Mouse (Mus musculus) CH12.LX (cell line): ENCODE data around the gene Zfp946. TPM values are rescaled to one million over a fixed set of nuclear protein-coding genes. Genes with fewer than 3 reads are reported as not detected.
A peak's percentile ranks its signal among the peaks of the same experiment; 100 is the strongest.

Source experiments
- DNase-seq: peaks from one replicate; pipeline ENCODE4 v3.0.0-alpha.2; 2013; ENCODE audit errors: extremely low read depth
- H3K27ac ChIP-seq: 2 replicates; pipeline ENCODE4 v1.5.1; 2012; ENCODE audit warnings: low read depth, mild to moderate bottlenecking, control low read depth, moderate library complexity; ENCODE audit not compliant: insufficient read depth
- H3K27me3 ChIP-seq: replicated peaks from 2 replicates; pipeline ENCODE3; 2012; ENCODE audit warnings: inconsistent platforms
- H3K36me3 ChIP-seq, 2 experiments: replicated peaks in 1 of 2; 2 replicates each; pipeline versions ENCODE3 to v1.6.1; 2012; ENCODE audit warnings: inconsistent platforms in 1 of 2, low read length in 1 of 2, mild to moderate bottlenecking in 1 of 2, mixed read lengths in 1 of 2, moderate library complexity in 1 of 2; ENCODE audit not compliant: control insufficient read depth in 1 of 2, insufficient read depth in 1 of 2
- H3K4me1 ChIP-seq, 2 experiments: 2 replicates each; pipeline ENCODE4 v1.6.1; 2012; ENCODE audit warnings: inconsistent platforms in 1 of 2, moderate library complexity in 1 of 2; ENCODE audit not compliant: insufficient read depth in 2 of 2, control insufficient read depth in 1 of 2
- H3K4me2 ChIP-seq: 2 replicates; pipeline ENCODE4 v1.6.1; 2012; ENCODE audit warnings: low read depth, mild to moderate bottlenecking, control low read depth; ENCODE audit not compliant: poor library complexity, insufficient read depth, severe bottlenecking
- H3K4me3 ChIP-seq, 3 experiments: fragments of 150-350 bp in 1 of 3; sonication (generic) in 1 of 3; replicated peaks in 1 of 3; 2 replicates each; pipeline versions ENCODE3 to v1.5.1; 2011 to 2012; ENCODE audit warnings: low read depth in 2 of 3, low read length in 2 of 3, mild to moderate bottlenecking in 2 of 3, moderate library complexity in 2 of 3, control low read depth in 1 of 3, improper control_type of control experiment in 1 of 3, inconsistent platforms in 1 of 3, mixed read lengths in 1 of 3; ENCODE audit not compliant: poor library complexity in 1 of 3
- H3K79me2 ChIP-seq: replicated peaks from 2 replicates; pipeline ENCODE4 v1.6.1; 2012; ENCODE audit warnings: mild to moderate bottlenecking, moderate library complexity; ENCODE audit not compliant: control insufficient read depth, poor library complexity, insufficient read depth, severe bottlenecking; ENCODE audit errors: extremely low read depth
- H3K9ac ChIP-seq: 2 replicates; pipeline ENCODE4 v1.6.1; 2012; ENCODE audit warnings: low read depth, mild to moderate bottlenecking, control low read depth, moderate library complexity; ENCODE audit not compliant: insufficient read depth
- H3K9me3 ChIP-seq: replicated peaks from 2 replicates; pipeline ENCODE3; 2012; ENCODE audit warnings: low read length, inconsistent platforms, mixed read lengths
- BHLHE40 ChIP-seq: IDR thresholded peaks from 2 replicates; pipeline ENCODE4 v1.6.1; 2011; ENCODE audit warnings: mild to moderate bottlenecking, low read depth, low read length, improper control_type of control experiment
- CHD1 ChIP-seq: IDR thresholded peaks from 2 replicates; pipeline ENCODE4 v1.6.1; 2012; ENCODE audit warnings: low read depth, low read length, improper control_type of control experiment, inconsistent platforms
- CHD2 ChIP-seq: IDR thresholded peaks from 2 replicates; pipeline ENCODE4 v1.6.1; 2011; ENCODE audit warnings: low read length, improper control_type of control experiment
- ELF1 ChIP-seq: IDR thresholded peaks from 2 replicates; pipeline ENCODE4 v1.6.1; 2014; ENCODE audit warnings: low read depth, mild to moderate bottlenecking, inconsistent platforms, low read length, improper control_type of control experiment
- EP300 ChIP-seq: IDR thresholded peaks from 2 replicates; pipeline ENCODE4 v1.6.1; 2011; ENCODE audit warnings: low read length, improper control_type of control experiment
- ETS1 ChIP-seq: conservative IDR thresholded peaks from 2 replicates; pipeline ENCODE4 v1.6.1; 2012; ENCODE audit warnings: low read depth, mild to moderate bottlenecking, inconsistent platforms, low read length, improper control_type of control experiment, moderate library complexity
- GABPA ChIP-seq: IDR thresholded peaks from 2 replicates; pipeline ENCODE4 v1.6.1; 2012; ENCODE audit warnings: low read depth, low read length, improper control_type of control experiment, inconsistent platforms; ENCODE audit not compliant: insufficient replicate concordance
- HCFC1 ChIP-seq: IDR thresholded peaks from 2 replicates; pipeline ENCODE4 v1.6.1; 2012; ENCODE audit warnings: low read depth, mild to moderate bottlenecking, inconsistent platforms, low read length, improper control_type of control experiment
- IRF4 ChIP-seq: IDR thresholded peaks from 2 replicates; pipeline ENCODE4 v1.6.1; 2014; ENCODE audit warnings: low read depth, mild to moderate bottlenecking, inconsistent platforms, low read length, improper control_type of control experiment
- JUND ChIP-seq: conservative IDR thresholded peaks from 2 replicates; pipeline ENCODE4 v1.6.1; 2011; ENCODE audit warnings: low read depth, low read length, improper control_type of control experiment
- KAT2A ChIP-seq: IDR thresholded peaks from 2 replicates; pipeline ENCODE4 v1.6.1; 2012; ENCODE audit warnings: low read length, improper control_type of control experiment, inconsistent platforms; ENCODE audit not compliant: insufficient replicate concordance
- MAFK ChIP-seq: IDR thresholded peaks from 2 replicates; pipeline ENCODE4 v1.6.1; 2011; ENCODE audit warnings: low read length, improper control_type of control experiment; ENCODE audit not compliant: insufficient replicate concordance
- MAX ChIP-seq: IDR thresholded peaks from 2 replicates; pipeline ENCODE4 v1.6.1; 2011; ENCODE audit warnings: low read length, improper control_type of control experiment
- MAZ ChIP-seq: IDR thresholded peaks from 2 replicates; pipeline ENCODE4 v1.6.1; 2012; ENCODE audit warnings: low read depth, mild to moderate bottlenecking, inconsistent platforms, low read length, improper control_type of control experiment, moderate library complexity
- MXI1 ChIP-seq: IDR thresholded peaks from 2 replicates; pipeline ENCODE4 v1.6.1; 2011; ENCODE audit warnings: mild to moderate bottlenecking, low read depth, low read length, improper control_type of control experiment
- POLR2A ChIP-seq: IDR thresholded peaks from 2 replicates; pipeline ENCODE4 v1.6.1; 2011; ENCODE audit warnings: low read depth, mild to moderate bottlenecking, improper control_type of control experiment, low read length
- POLR2AphosphoS2 ChIP-seq: IDR thresholded peaks from 2 replicates; pipeline ENCODE4 v1.6.1; 2011; ENCODE audit warnings: low read depth, low read length, improper control_type of control experiment
- RCOR1 ChIP-seq: conservative IDR thresholded peaks from 2 replicates; pipeline ENCODE4 v1.6.1; 2012; ENCODE audit warnings: low read depth, mild to moderate bottlenecking, inconsistent platforms, low read length, improper control_type of control experiment
- SIN3A ChIP-seq: IDR thresholded peaks from 2 replicates; pipeline ENCODE4 v1.6.1; 2012; ENCODE audit warnings: low read length, improper control_type of control experiment, inconsistent platforms
- TBP ChIP-seq: conservative IDR thresholded peaks from 2 replicates; pipeline ENCODE4 v1.6.1; 2011; ENCODE audit warnings: low read depth, low read length, improper control_type of control experiment
- TCF12 ChIP-seq: IDR thresholded peaks from 2 replicates; pipeline ENCODE4 v1.6.1; 2014; ENCODE audit warnings: low read depth, mild to moderate bottlenecking, inconsistent platforms, low read length, improper control_type of control experiment
- UBTF ChIP-seq: IDR thresholded peaks from 2 replicates; pipeline ENCODE4 v1.6.1; 2012; ENCODE audit warnings: low read depth, mild to moderate bottlenecking, inconsistent platforms, low read length, improper control_type of control experiment, moderate library complexity
- USF1 ChIP-seq: IDR thresholded peaks from 2 replicates; pipeline ENCODE4 v1.6.1; 2014; ENCODE audit warnings: low read depth, mild to moderate bottlenecking, inconsistent platforms, low read length, improper control_type of control experiment
- USF2 ChIP-seq: conservative IDR thresholded peaks from 2 replicates; pipeline ENCODE4 v1.6.1; 2011; ENCODE audit warnings: low read depth, low read length, improper control_type of control experiment
- ZMIZ1 ChIP-seq: IDR thresholded peaks from 2 replicates; pipeline ENCODE4 v1.6.1; 2012; ENCODE audit warnings: low read depth, mild to moderate bottlenecking, inconsistent platforms, low read length, improper control_type of control experiment
- ZNF384 ChIP-seq: IDR thresholded peaks from 2 replicates; pipeline ENCODE4 v1.6.1; 2012; ENCODE audit warnings: low read depth, low read length, improper control_type of control experiment, inconsistent platforms
- dilution Hi-C: fragments of 300-500 bp; cut with MboI; formaldehyde crosslinking; loops from 2 replicates; pipeline ENCODE4 v1.14.3; 2020; ENCODE audit warnings: low sequenced_read_pairs; ENCODE audit not compliant: extremely low pct_unique_long_range_greater_than_20kb, extremely low pct_ligation_motif_present
- in situ Hi-C: fragments of 300-500 bp; cut with MboI; formaldehyde crosslinking; loops from 3 replicates; pipeline ENCODE4 v1.14.3; 2019; ENCODE audit warnings: low sequenced_read_pairs, low pct_ligation_motif_present, low pct_unique_long_range_greater_than_20kb, mixed read lengths
- polyA plus RNA-seq: library from polyadenylated mRNA; unstranded; fragments of >175 nt; gene quantifications from 2 replicates; pipeline ENCODE4 v1.2.1, GENCODE M21; 2012; ENCODE audit warnings: low read depth; ENCODE audit not compliant: insufficient read length
- total RNA-seq, 2 experiments: library from RNA; depleted of rRNA; stranded (reverse); fragments of 300-350 nt in 1 of 2; fragments of >200 nt in 1 of 2; gene quantifications; 2 replicates each; pipeline ENCODE4 v1.2.3; 2012 to 2014

Gene Zfp946
- 1.9 and 2.7 TPM in 2 replicates for total RNA-seq (2012; rRNA removed)
- total RNA-seq (2014; rRNA removed), result 7.1 and 7.3 TPM in 2 replicates
- polyA plus RNA-seq, result 5.9 and 6.6 TPM in 2 replicates

GRCm38 (mm10) chr17:22423952-22424617 lies at the start of gene Zfp946:
Zfp946 (plus strand) TSS chr17:22424222.
- peak within 1 kb of the TSS; percentile 77 for H3K4me2 ChIP-seq
- in situ Hi-C loops (loop anchor here (25.0 kb wide), 1 partner anchor 337 kb away; no protein-coding TSS in a partner anchor), dilution Hi-C loops (no loop called here)
- no peaks in the 10 kb centered on the region for H3K36me3 ChIP-seq
- TF ChIP-seq TBP (0 out of 2 replicates have a peak, but pooled peaks have one; percentile 35), POLR2AphosphoS2 (no peak), UBTF (no peak), GABPA (no peak), CHD1 (no peak), JUND (no peak), MAFK (no peak), ZNF384 (peak; percentile 59; the same call in 1 of the 2 replicates), KAT2A (no peak), SIN3A (peak; percentile 44; the same call in 1 of the 2 replicates), MAX (peak; percentile 88), RCOR1 (no peak), CHD2 (no peak), TCF12 (0 out of 2 replicates have a peak, but pooled peaks have one; percentile 10), BHLHE40 (peak; percentile 56), ETS1 (no peak), ELF1 (peak; percentile 88), USF1 (peak; percentile 92), IRF4 (no peak), ZMIZ1 (no peak), HCFC1 (peak; percentile 64), POLR2A (peak; percentile 53), USF2 (peak; percentile 90), MAZ (peak; percentile 70; the same call in 1 of the 2 replicates), EP300 (no peak), MXI1 (peak; percentile 47; the same call in 1 of the 2 replicates)
- H3K9ac ChIP-seq, result peak within 1 kb of the TSS; percentile 76
- H3K79me2 ChIP-seq, result no peaks in the 10 kb centered on the region
- no peaks in the 10 kb centered on the region for H3K9me3 ChIP-seq
- no peaks in the 10 kb centered on the region for H3K27me3 ChIP-seq
- DNase-seq, result peak; percentile 84
- no peak within 1 kb of the TSS for H3K27ac ChIP-seq
- peaks cover 0 to 21% of the 10 kb centered on the region in 2 experiments; a peak in 2 of 4 replicates for H3K4me1 ChIP-seq
- H3K4me3 ChIP-seq, result peak within 1 kb of the TSS; percentile 65 to 90 (median 68)
